Mouse (Mus musculus) kidney, postnatal 0 days (tissue): ENCODE results near the gene Olfr281. TPM values are rescaled to one million over a fixed set of nuclear protein-coding genes. Genes with fewer than 3 reads are reported as not detected.
"Not testable (repeated sequence)": the region's sequence is repeated elsewhere in the genome, so short reads cannot be mapped to it uniquely, and the experiment has no call there.

Experiments
- ATAC-seq: fragments of 200-750 bp; cut with Nextera tagmentation; replicated peaks from 2 replicates; pipeline ENCODE4 v1.8.0; 2017; ENCODE audit warnings: low read depth, moderate number of reproducible peaks, moderate TSS enrichment, moderate library complexity; ENCODE audit not compliant: low FRiP score
- DNase-seq: peaks from one replicate; pipeline ENCODE4 v3.0.0-alpha.2; 2016; ENCODE audit warnings: low spot score
- H3K27ac ChIP-seq: fragments of 300-500 bp; sonication (generic); 2 replicates; pipeline ENCODE4 v1.5.1; 2014; ENCODE audit warnings: mild to moderate bottlenecking
- H3K27me3 ChIP-seq: fragments of 300-500 bp; sonication (generic); 2 replicates; pipeline ENCODE4 v1.6.1; 2014; ENCODE audit warnings: low read length, mixed read lengths; ENCODE audit not compliant: insufficient read depth
- H3K36me3 ChIP-seq: fragments of 300-500 bp; sonication (generic); 2 replicates; pipeline ENCODE4 v1.6.1; 2014; ENCODE audit warnings: low read length, mixed read lengths; ENCODE audit not compliant: insufficient read depth
- H3K4me1 ChIP-seq: fragments of 300-500 bp; sonication (generic); replicated peaks from 2 replicates; pipeline ENCODE4 v1.6.1; 2014; ENCODE audit warnings: antibody characterized with exemption, low read length, mixed read lengths; ENCODE audit not compliant: insufficient read depth
- H3K4me2 ChIP-seq: fragments of 300-500 bp; sonication (generic); 2 replicates; pipeline ENCODE4 v1.6.1; 2014; ENCODE audit warnings: mild to moderate bottlenecking, low read length, moderate library complexity, mixed read lengths
- H3K4me3 ChIP-seq: fragments of 300-500 bp; sonication (generic); replicated peaks from 2 replicates; pipeline ENCODE4 v1.5.1; 2014; ENCODE audit warnings: low read depth, low read length
- H3K9ac ChIP-seq: fragments of 300-500 bp; sonication (generic); 2 replicates; pipeline ENCODE4 v1.6.1; 2014; ENCODE audit warnings: low read depth, low read length
- H3K9me3 ChIP-seq: fragments of 300-500 bp; sonication (generic); replicated peaks from 2 replicates; pipeline ENCODE4 v1.6.1; 2016; ENCODE audit warnings: low read length, inconsistent platforms, mixed read lengths
- CTCF ChIP-seq: IDR thresholded peaks from 2 replicates; pipeline ENCODE4 v1.5.1; 2016; ENCODE audit warnings: antibody characterized with exemption, low read depth, mild to moderate bottlenecking, moderate library complexity
- WGBS: fragments of 180-500 bp; shearing (Covaris S2); extraction: QIAGEN DNeasy Blood & Tissue Kit; methylation state at CpG from one replicate; pipeline ENCODE4 v1.1.7; 2014; 5-methylcytosine and 5-hydroxymethylcytosine counted together
- polyA plus RNA-seq: library from polyadenylated mRNA; unstranded; fragments of >200 nt; fragmentation: Nextera tagmentation; extraction: Ambion mirVana; gene quantifications from 2 replicates; pipeline ENCODE4 v1.2.1, GENCODE M21; 2015

Gene Olfr281
- polyA plus RNA-seq = not detected in 2 replicates

- ATAC-seq (no peak), DNase-seq (no peak)
- no peaks in the 10 kb centered on the region for H3K27me3 ChIP-seq
- H3K4me1 ChIP-seq = no peaks in the 10 kb centered on the region
- 90% methylated on average over 7 of the region's 7 CpGs for WGBS
- H3K9ac ChIP-seq = no peak within 1 kb of the TSS
- no peak within 1 kb of the TSS for H3K27ac ChIP-seq
- no peaks in the 10 kb centered on the region for H3K9me3 ChIP-seq
- no peak within 1 kb of the TSS for H3K4me2 ChIP-seq
- no peak within 1 kb of the TSS for H3K4me3 ChIP-seq
- TF ChIP-seq CTCF = no peak
- H3K36me3 ChIP-seq = no peaks in the 10 kb centered on the region
Observed at GRCm38 (mm10) chr15:98452288-98452687, at the start of gene Olfr281. Gene Olfr281, plus strand, starts transcription at chr15:98452588.

GRCm38 (mm10) chr15:98408406-98409060, 43.9 kb upstream of the Olfr281 start:
- WGBS = 47% methylated on average over 17 of the region's 17 CpGs
- no peak for ATAC-seq
- TF ChIP-seq CTCF = peak; percentile 70
- Histone ChIP-seq H3K27ac (no peak overlapping the region), H3K4me2 (peak overlapping the region; percentile 53), H3K9ac (0 out of 2 replicates have a peak overlapping the region, but pooled peaks have one; percentile 10), H3K9me3 (no peaks in the 10 kb centered on the region), H3K36me3 (no peaks in the 10 kb centered on the region), H3K4me1 (no peaks in the 10 kb centered on the region), H3K4me3 (peak overlapping the region; percentile 21; the same call in 1 of the 2 replicates), H3K27me3 (no peaks in the 10 kb centered on the region)
- DNase-seq = peak; percentile 40

GRCm38 (mm10) chr15:98409635-98410034, 42.8 kb upstream of the Olfr281 start:
- ATAC-seq (no peak), DNase-seq (no peak)
- no peak overlapping the region for H3K4me2 ChIP-seq
- no peak overlapping the region for H3K9ac ChIP-seq
- no peaks in the 10 kb centered on the region for H3K27me3 ChIP-seq
- H3K36me3 ChIP-seq = no peaks in the 10 kb centered on the region
- H3K27ac ChIP-seq = no peak overlapping the region
- no peaks in the 10 kb centered on the region for H3K9me3 ChIP-seq
- no peak for TF ChIP-seq CTCF
- H3K4me3 ChIP-seq = no peak overlapping the region
- 82% methylated on average over 2 of the region's 2 CpGs for WGBS
- H3K4me1 ChIP-seq = no peaks in the 10 kb centered on the region

- no peak overlapping the region for H3K9ac ChIP-seq
- WGBS = 91% methylated on average over 9 of the region's 9 CpGs
- H3K27ac ChIP-seq = no peak overlapping the region
Observed at GRCm38 (mm10) chr15:98410249-98410648, 42.1 kb upstream of the Olfr281 start.

GRCm38 (mm10) chr15:98415996-98416395, 36.4 kb upstream of the Olfr281 start:
- DNase-seq = no peak
- Histone ChIP-seq H3K9me3 (no peaks in the 10 kb centered on the region), H3K9ac (no peak overlapping the region), H3K4me1 (no peaks in the 10 kb centered on the region), H3K4me2 (no peak overlapping the region), H3K4me3 (no peak overlapping the region), H3K27ac (no peak overlapping the region), H3K36me3 (no peaks in the 10 kb centered on the region), H3K27me3 (no peaks in the 10 kb centered on the region)
- 77% methylated on average over 4 of the region's 4 CpGs for WGBS
- TF ChIP-seq CTCF = no peak
- no peak for ATAC-seq

More at GRCm38 (mm10) chr15:98410249-98410648, 42.1 kb upstream of the Olfr281 start:
- no peak for ATAC-seq
- no peaks in the 10 kb centered on the region for H3K9me3 ChIP-seq
- H3K27me3 ChIP-seq = no peaks in the 10 kb centered on the region
- no peak overlapping the region for H3K4me2 ChIP-seq
- no peak overlapping the region for H3K4me3 ChIP-seq
- DNase-seq = no peak
- no peaks in the 10 kb centered on the region for H3K36me3 ChIP-seq
- TF ChIP-seq CTCF = no peak
- H3K4me1 ChIP-seq = no peaks in the 10 kb centered on the region

- not testable (repeated sequence) for H3K4me3 ChIP-seq, H3K27ac ChIP-seq, H3K4me2 ChIP-seq, H3K27me3 ChIP-seq, H3K4me1 ChIP-seq, H3K9me3 ChIP-seq, H3K36me3 ChIP-seq, ATAC-seq, H3K9ac ChIP-seq, DNase-seq
Observed at GRCm38 (mm10) chr15:98416802-98417201, 35.6 kb upstream of the Olfr281 start.

GRCm38 (mm10) chr15:98417285-98417684, 35.1 kb upstream of the Olfr281 start:
- DNase-seq, H3K9me3 ChIP-seq, H3K36me3 ChIP-seq, H3K4me1 ChIP-seq, H3K27ac ChIP-seq, ATAC-seq, H3K4me2 ChIP-seq, H3K27me3 ChIP-seq, H3K4me3 ChIP-seq, H3K9ac ChIP-seq: not testable (repeated sequence)
- peak; percentile 52 for TF ChIP-seq CTCF
- 50% methylated on average over 1 of the region's 3 CpGs for WGBS
